8 mouse cellular contexts compared by ENCODE assay signal in the genomic region with DNA sequence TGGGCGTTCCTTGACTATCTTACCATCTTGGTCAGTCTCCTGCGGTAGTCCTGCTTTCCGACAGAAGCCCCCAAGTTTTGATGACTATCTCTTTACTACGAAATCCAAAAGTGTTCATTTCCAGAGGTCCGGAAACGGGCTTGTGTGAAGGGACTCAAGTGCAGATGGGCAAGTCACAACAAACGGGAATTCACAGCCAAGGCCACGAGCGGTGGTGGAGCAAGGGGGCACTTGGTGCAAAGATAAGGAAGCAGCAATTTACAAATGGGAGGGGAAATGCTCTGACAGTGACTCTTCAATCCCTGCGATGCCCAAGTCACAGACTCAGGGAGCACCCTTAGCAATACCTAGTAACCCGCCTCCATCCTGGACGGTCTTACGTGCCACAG. TPM values are rescaled to one million over a fixed set of nuclear protein-coding genes. Genes with fewer than 3 reads are reported as not detected.
DNase-seq lines count a peak whose midpoint lies in the region; ATAC-seq lines count a peak whose summit lies in the region.

No protein-coding gene starts in this region.

- H3K4me2 ChIP-seq in heart, embryonic 16.5 days (ENCODE audit: low read depth, low read length): peak overlapping the region; percentile 76
- H3K4me2 ChIP-seq in hindbrain, embryonic 11.5 days (replicated peaks; ENCODE audit: low read depth, low read length): peak overlapping the region; percentile 52

- H3K36me3 ChIP-seq in heart, embryonic 16.5 days (ENCODE audit: control insufficient read depth, insufficient read depth): peaks cover 20% of the 10 kb centered on the region
- H3K36me3 ChIP-seq in hindbrain, embryonic 11.5 days (ENCODE audit: control insufficient read depth, insufficient read depth, low read length): 0 out of 2 replicates have a peak, but pooled peaks cover 3% of the 10 kb centered on the region

- 8% methylated on average over 13 of the region's 13 CpGs for WGBS in heart, embryonic 16.5 days
- 12% methylated on average over 13 of the region's 13 CpGs for WGBS in hindbrain, embryonic 11.5 days

- no peak for ATAC-seq in heart, embryonic 16.5 days (replicated peaks; ENCODE audit: extremely low read depth, insufficient read depth, low FRiP score)
- ATAC-seq in hindbrain, embryonic 11.5 days (ENCODE audit: low FRiP score): peak; percentile 10; the same call in 1 of the 2 replicates
- peak; percentile 13 for ATAC-seq in megakaryocyte-erythroid progenitor cell, adult 5-6 weeks (replicated peaks; ENCODE audit: low FRiP score, low TSS enrichment, poor library complexity, severe bottlenecking)

- H3K27ac ChIP-seq in heart, embryonic 16.5 days (ENCODE audit: low read length): peak overlapping the region; percentile 91
- H3K27ac ChIP-seq in hindbrain, embryonic 11.5 days (ENCODE audit: low read depth, low read length): peak overlapping the region; percentile 43

- no peak for DNase-seq in heart, adult 8-10 months (ENCODE audit: low spot score)
- peak; percentile 67 for DNase-seq in MN1 (ENCODE audit: low spot score)
- DNase-seq in hindbrain, embryonic 11.5 days (ENCODE audit: low spot score): no peak
- no peak for DNase-seq in left cerebral cortex, postnatal 25 days (ENCODE audit: low spot score in 2 of 2)
- no peak for DNase-seq in cerebellum, postnatal 25 days
- DNase-seq in retina, postnatal 1 day: no peak

- H3K27me3 ChIP-seq in heart, embryonic 16.5 days (ENCODE audit: control insufficient read depth, insufficient read depth, low read length): no peaks in the 10 kb centered on the region
- no peaks in the 10 kb centered on the region for H3K27me3 ChIP-seq in hindbrain, embryonic 11.5 days (ENCODE audit: control insufficient read depth, insufficient read depth, low read length)

- H3K9me3 ChIP-seq in heart, embryonic 16.5 days (replicated peaks; ENCODE audit: control insufficient read depth, low read length): no peaks in the 10 kb centered on the region
- no peaks in the 10 kb centered on the region for H3K9me3 ChIP-seq in hindbrain, embryonic 11.5 days (ENCODE audit: control insufficient read depth, low read length)

- peak overlapping the region; percentile 87 for H3K4me3 ChIP-seq in heart, embryonic 16.5 days (ENCODE audit: low read length)
- peak overlapping the region; percentile 26 for H3K4me3 ChIP-seq in hindbrain, embryonic 11.5 days (ENCODE audit: low read depth, low read length)

- intact Hi-C loops in left cerebral cortex, postnatal 25 days (cut with DNase I): loop anchor here (1.0 kb wide), 2 partner anchors 25 to 34 kb away; a partner anchor contains a TSS

- peaks cover 40% of the 10 kb centered on the region for H3K4me1 ChIP-seq in heart, embryonic 16.5 days (ENCODE audit: control insufficient read depth, insufficient read depth, low read length)
- H3K4me1 ChIP-seq in hindbrain, embryonic 11.5 days (replicated peaks; ENCODE audit: control insufficient read depth, insufficient read depth, low read length): peaks cover 14% of the 10 kb centered on the region

- peak overlapping the region; percentile 70 for H3K9ac ChIP-seq in heart, embryonic 16.5 days (ENCODE audit: low read length)
- peak overlapping the region; percentile 35; the same call in 1 of the 2 replicates for H3K9ac ChIP-seq in hindbrain, embryonic 11.5 days (ENCODE audit: low read depth, low read length)

RNA-seq across cellular contexts. Expression of a gene that starts 2.8 kb away (rescaled TPM):
- polyA plus RNA-seq in heart, embryonic 16.5 days (2015; fragmentation: Nextera tagmentation; extraction: Ambion mirVana): 4.4 and 5.7 TPM in 2 replicates
- total RNA-seq in heart, adult 8-10 months (2022): under 1 TPM; 0.19 to 0.60 (median 0.25) TPM
- 4.6 and 5.4 TPM in 2 replicates for polyA plus RNA-seq in hindbrain, embryonic 11.5 days (2014; fragmentation: Nextera tagmentation; extraction: Ambion mirVana)
- 0.11 TPM in 1 of 2 replicates, not detected in the other for total RNA-seq in megakaryocyte-erythroid progenitor cell, adult 5-6 weeks (2014; fragmentation: Nextera tagmentation)
- total RNA-seq in megakaryocyte-erythroid progenitor cell, adult 5-6 weeks (2017): not detected in 2 replicates
- 10 to 100 TPM; 10.9 to 12.8 TPM for total RNA-seq in left cerebral cortex, postnatal 25 days (2021)

RNA-seq across cellular contexts. Expression of a gene that starts 3.7 kb away (rescaled TPM):
- polyA plus RNA-seq in heart, embryonic 16.5 days (2015; fragmentation: Nextera tagmentation; extraction: Ambion mirVana): 659 and 700 TPM in 2 replicates
- total RNA-seq in heart, adult 8-10 months (2022): 1,000 to 10,000 TPM; 1,619 to 1,708 (median 1,672) TPM
- 259 and 263 TPM in 2 replicates for polyA plus RNA-seq in hindbrain, embryonic 11.5 days (2014; fragmentation: Nextera tagmentation; extraction: Ambion mirVana)
- total RNA-seq in megakaryocyte-erythroid progenitor cell, adult 5-6 weeks (2014; fragmentation: Nextera tagmentation): 273 and 313 TPM in 2 replicates
- total RNA-seq in megakaryocyte-erythroid progenitor cell, adult 5-6 weeks (2017): 280 and 331 TPM in 2 replicates
- total RNA-seq in left cerebral cortex, postnatal 25 days (2021): 100 to 1,000 TPM; 258 to 278 TPM

RNA-seq across cellular contexts. Expression of a gene that starts 13.3 kb away (rescaled TPM):
- 34.4 and 36.3 TPM in 2 replicates for polyA plus RNA-seq in heart, embryonic 16.5 days (2015; fragmentation: Nextera tagmentation; extraction: Ambion mirVana)
- 10 to 100 TPM in 2 of 4 experiments, 1 to 10 TPM in 2; 8.2 to 14.4 (median 11.5) TPM for total RNA-seq in heart, adult 8-10 months (2022)
- 22.1 and 26.1 TPM in 2 replicates for polyA plus RNA-seq in hindbrain, embryonic 11.5 days (2014; fragmentation: Nextera tagmentation; extraction: Ambion mirVana)
- total RNA-seq in megakaryocyte-erythroid progenitor cell, adult 5-6 weeks (2014; fragmentation: Nextera tagmentation): 3.7 and 9.1 TPM in 2 replicates
- total RNA-seq in megakaryocyte-erythroid progenitor cell, adult 5-6 weeks (2017): 11.9 and 14.3 TPM in 2 replicates
- 10 to 100 TPM; 14.9 to 15.1 TPM for total RNA-seq in left cerebral cortex, postnatal 25 days (2021)

RNA-seq across cellular contexts. Expression of a gene that starts 22.6 kb away (rescaled TPM):
- polyA plus RNA-seq in heart, embryonic 16.5 days (2015; fragmentation: Nextera tagmentation; extraction: Ambion mirVana): 10.6 and 11.9 TPM in 2 replicates
- 1 to 10 TPM; 1.8 to 4.9 (median 1.9) TPM for total RNA-seq in heart, adult 8-10 months (2022)
- polyA plus RNA-seq in hindbrain, embryonic 11.5 days (2014; fragmentation: Nextera tagmentation; extraction: Ambion mirVana): 3.1 and 5.0 TPM in 2 replicates
- 3.8 TPM in 1 of 2 replicates, not detected in the other for total RNA-seq in megakaryocyte-erythroid progenitor cell, adult 5-6 weeks (2014; fragmentation: Nextera tagmentation)
- total RNA-seq in megakaryocyte-erythroid progenitor cell, adult 5-6 weeks (2017): not detected in 2 replicates
- 1 to 10 TPM; 2.7 to 3.1 TPM for total RNA-seq in left cerebral cortex, postnatal 25 days (2021)

RNA-seq across cellular contexts. Expression of a gene that starts 22.7 kb away (rescaled TPM):
- polyA plus RNA-seq in heart, embryonic 16.5 days (2015; fragmentation: Nextera tagmentation; extraction: Ambion mirVana): 47.5 and 54.9 TPM in 2 replicates
- total RNA-seq in heart, adult 8-10 months (2022): 10 to 100 TPM; 15.4 to 20.8 (median 19.1) TPM
- 59.1 and 66.3 TPM in 2 replicates for polyA plus RNA-seq in hindbrain, embryonic 11.5 days (2014; fragmentation: Nextera tagmentation; extraction: Ambion mirVana)
- 34.5 and 55.7 TPM in 2 replicates for total RNA-seq in megakaryocyte-erythroid progenitor cell, adult 5-6 weeks (2014; fragmentation: Nextera tagmentation)
- 15.2 and 24.0 TPM in 2 replicates for total RNA-seq in megakaryocyte-erythroid progenitor cell, adult 5-6 weeks (2017)
- total RNA-seq in left cerebral cortex, postnatal 25 days (2021): 10 to 100 TPM; 58.1 to 63.6 TPM

Comparison
In these comparisons a context has a peak if more than half of its experiments do, and no peak if none do; other contexts are left out.
1. RNA of a gene that starts 2.8 kb away (total RNA-seq): 10.9 to 12.8 TPM in left cerebral cortex, postnatal 25 days; 0.19 to 0.60 TPM in heart, adult 8-10 months and 0.11 TPM in megakaryocyte-erythroid progenitor cell, adult 5-6 weeks; every median in the first group is over 4 times any median in the second.
2. RNA of a gene that starts 3.7 kb away (total RNA-seq): 1,619 to 1,708 TPM in heart, adult 8-10 months; 273 to 331 TPM in megakaryocyte-erythroid progenitor cell, adult 5-6 weeks and 258 to 278 TPM in left cerebral cortex, postnatal 25 days; every median in the first group is over 4 times any median in the second.